Mouse (Mus musculus) kidney, postnatal 25 days (tissue): ENCODE results near the gene Tet2.
"Not testable (repeated sequence)": the region's sequence is repeated elsewhere in the genome, so short reads cannot be mapped to it uniquely, and the experiment has no call there.

Experiments used
- DNase-seq, 2 experiments: peaks; one replicate each; pipeline ENCODE4 v3.0.0; 2021; ENCODE audit warnings: mixed read lengths in 2 of 2

Tet2 gene

GRCm38 (mm10) chr3:133546790-133547189 lies 1.9 kb upstream of the Tet2 start:
- no peak for DNase-seq

- no peak for DNase-seq
These were observed 346 bp upstream of the Tet2 start for GRCm38 (mm10) chr3:133545304-133545666.

GRCm38 (mm10) chr3:133544131-133544550 lies 798 bp downstream of the Tet2 start:
- DNase-seq: peak; percentile 88 to 95

GRCm38 (mm10) chr3:133543101-133544020 lies 1.6 kb downstream of the Tet2 start:
- DNase-seq: peak; percentile 41 to 68

- no peak for DNase-seq
These were observed 2.9 kb downstream of the Tet2 start for GRCm38 (mm10) chr3:133542084-133542483.

- DNase-seq: no peak
These were observed 3.9 kb downstream of the Tet2 start for GRCm38 (mm10) chr3:133541000-133541399.

- no peak for DNase-seq
These were observed 4.9 kb downstream of the Tet2 start for GRCm38 (mm10) chr3:133539991-133540390.

GRCm38 (mm10) chr3:133538499-133538898 lies 6.4 kb downstream of the Tet2 start:
- not testable (repeated sequence) for DNase-seq

GRCm38 (mm10) chr3:133535644-133536043 lies 9.3 kb downstream of the Tet2 start:
- DNase-seq: no peak

- peak; percentile 54 to 60 for DNase-seq
These were observed 10.9 kb downstream of the Tet2 start for GRCm38 (mm10) chr3:133534066-133534465.

GRCm38 (mm10) chr3:133533272-133533995 lies 11.5 kb downstream of the Tet2 start:
- DNase-seq: no peak

GRCm38 (mm10) chr3:133532806-133533205 lies 12.1 kb downstream of the Tet2 start:
- no peak for DNase-seq

- no peak for DNase-seq
These were observed 12.7 kb downstream of the Tet2 start for GRCm38 (mm10) chr3:133532252-133532651.

- DNase-seq: no peak
These were observed 13.8 kb downstream of the Tet2 start for GRCm38 (mm10) chr3:133531101-133531500.

- no peak for DNase-seq
These were observed 14.3 kb downstream of the Tet2 start for GRCm38 (mm10) chr3:133530664-133531063.

GRCm38 (mm10) chr3:133526119-133526723 lies 18.7 kb downstream of the Tet2 start:
- no peak for DNase-seq

GRCm38 (mm10) chr3:133525578-133525977 lies 19.4 kb downstream of the Tet2 start:
- no peak for DNase-seq

- DNase-seq: no peak
These were observed 20.4 kb downstream of the Tet2 start for GRCm38 (mm10) chr3:133524341-133525050.

GRCm38 (mm10) chr3:133523191-133523590 lies 21.7 kb downstream of the Tet2 start:
- DNase-seq: no peak

GRCm38 (mm10) chr3:133522289-133522688 lies 22.6 kb downstream of the Tet2 start:
- DNase-seq: no peak

GRCm38 (mm10) chr3:133518801-133519200 lies 26.1 kb downstream of the Tet2 start:
- DNase-seq: no peak

GRCm38 (mm10) chr3:133518116-133518515 lies 26.8 kb downstream of the Tet2 start:
- peak in 1 of 2 experiments; percentile 46 for DNase-seq

GRCm38 (mm10) chr3:133517406-133517805 lies 27.5 kb downstream of the Tet2 start:
- DNase-seq: peak in 1 of 2 experiments; percentile 50
